Mouse (Mus musculus) bone marrow macrophage, adult 2 months (primary cell): ENCODE data around the gene Colq. TPM values are rescaled to one million over a fixed set of nuclear protein-coding genes. Genes with fewer than 3 reads are reported as not detected.
"Not testable (repeated sequence)": the region's sequence is repeated elsewhere in the genome, so short reads cannot be mapped to it uniquely, and the experiment has no call there.

ENCODE experiments used
- H3K27ac ChIP-seq: 2 replicates; pipeline ENCODE4 v1.5.1; 2012; ENCODE audit warnings: low read depth, low read length; ENCODE audit not compliant: insufficient read depth
- H3K4me1 ChIP-seq: 2 replicates; pipeline ENCODE4 v1.6.1; 2012; ENCODE audit warnings: low read length; ENCODE audit not compliant: control insufficient read depth, insufficient read depth
- H3K4me3 ChIP-seq: 2 replicates; pipeline ENCODE4 v1.5.1; 2012; ENCODE audit warnings: mild to moderate bottlenecking, low read length, moderate library complexity; ENCODE audit not compliant: insufficient read depth
- CTCF ChIP-seq: IDR thresholded peaks from 2 replicates; pipeline ENCODE4 v1.5.1; 2012; ENCODE audit warnings: low read depth, mild to moderate bottlenecking, low read length, moderate library complexity
- POLR2A ChIP-seq: IDR thresholded peaks from 2 replicates; pipeline ENCODE4 v1.6.1; 2012; ENCODE audit warnings: mild to moderate bottlenecking, low read depth, low read length, borderline replicate concordance
- polyA plus RNA-seq: library from polyadenylated mRNA; stranded (reverse); fragments of >200 nt; gene quantifications from 2 replicates; pipeline ENCODE4 v1.2.4, GENCODE M21; 2012; ENCODE audit not compliant: missing spikeins, insufficient read depth, insufficient read length

The Colq gene
- polyA plus RNA-seq, result not detected in 2 replicates

DNA sequence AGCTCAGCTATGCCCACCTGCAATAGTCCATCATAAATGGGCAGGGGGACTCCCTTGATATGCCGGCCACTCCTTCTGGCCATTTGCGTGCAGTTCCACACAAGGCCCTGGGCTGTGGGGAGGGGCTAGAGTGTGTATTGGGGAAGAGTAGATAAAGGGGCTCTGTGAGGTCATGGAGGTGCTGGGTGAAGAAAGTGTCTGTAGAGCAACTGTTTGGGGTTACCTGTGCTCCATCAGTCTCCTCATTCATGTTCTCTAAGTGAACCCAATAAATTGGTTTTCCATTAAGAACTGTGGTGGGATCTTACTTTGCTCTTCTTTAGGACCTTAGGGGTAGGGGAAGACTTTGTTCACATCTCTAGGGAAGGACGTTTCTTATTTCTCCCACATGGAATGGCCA lies at the start of gene Colq:
Colq (minus strand) TSS at position 101 of the 400 bp plus-strand sequence.
- no peak for TF ChIP-seq CTCF
- Histone ChIP-seq H3K27ac (no peak within 1 kb of the TSS), H3K4me1 (peaks cover 27% of the 10 kb centered on the region), H3K4me3 (no peak within 1 kb of the TSS)

DNA sequence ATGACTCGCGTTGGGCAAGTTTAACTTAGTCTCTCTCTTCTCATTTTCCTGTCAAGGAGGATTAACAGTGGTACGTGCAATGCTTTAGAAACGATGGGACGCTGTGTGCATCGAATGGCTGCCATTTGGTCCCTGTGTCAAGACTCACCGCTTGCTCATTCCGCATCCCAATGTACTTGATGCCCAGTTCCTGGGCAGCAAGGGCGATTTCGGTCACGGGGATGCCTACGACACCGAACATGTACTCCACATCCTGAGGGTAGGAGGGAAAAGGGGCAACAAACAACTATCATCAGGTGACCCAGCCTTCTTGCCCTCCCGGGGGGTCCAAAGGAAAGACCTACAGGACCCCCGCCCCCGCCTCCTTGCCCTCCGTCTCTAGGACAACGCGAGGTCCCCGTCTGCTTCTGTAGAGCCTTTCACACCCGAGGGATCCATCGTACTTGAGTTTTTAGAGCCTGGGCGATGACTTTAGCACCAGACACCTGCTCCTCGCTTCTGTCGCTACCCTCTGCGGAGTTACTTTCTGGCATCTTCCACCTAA lies 49.3 kb upstream of the Colq start, which contains the start of gene Gm49387:
Gm49387 (minus strand) TSS at position 533 of the 544 bp plus-strand sequence.
- TF ChIP-seq CTCF, result no peak
- TF ChIP-seq POLR2A, result no peak
- H3K27ac ChIP-seq, result peak within 1 kb of the TSS; percentile 81
- peaks cover 6% of the 10 kb centered on the region for H3K4me1 ChIP-seq
- H3K4me3 ChIP-seq, result peak within 1 kb of the TSS; percentile 83

DNA sequence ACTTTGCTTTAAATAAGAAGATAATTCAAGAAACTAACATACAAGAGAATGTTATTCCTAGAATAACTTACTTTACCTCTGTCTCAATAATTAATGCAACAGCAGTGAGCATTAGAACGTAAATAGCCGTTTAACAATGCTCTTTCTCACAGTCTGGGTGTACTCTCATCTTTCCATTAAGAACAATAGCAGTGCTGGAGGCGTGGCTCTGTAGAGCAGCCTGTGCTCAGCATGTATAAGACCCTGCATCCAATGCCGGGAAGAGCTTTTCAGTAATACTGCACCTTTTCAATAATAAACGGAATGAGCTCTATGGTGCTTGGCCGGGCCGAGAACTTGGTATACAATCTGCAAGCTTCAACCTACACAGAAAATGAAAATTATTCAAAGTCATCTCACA lies 39.5 kb upstream of the Colq start:
- Histone ChIP-seq H3K4me1 (no peaks in the 10 kb centered on the region), H3K4me3 (no peak overlapping the region), H3K27ac (no peak overlapping the region)
- TF ChIP-seq POLR2A, result no peak
- no peak for TF ChIP-seq CTCF

DNA sequence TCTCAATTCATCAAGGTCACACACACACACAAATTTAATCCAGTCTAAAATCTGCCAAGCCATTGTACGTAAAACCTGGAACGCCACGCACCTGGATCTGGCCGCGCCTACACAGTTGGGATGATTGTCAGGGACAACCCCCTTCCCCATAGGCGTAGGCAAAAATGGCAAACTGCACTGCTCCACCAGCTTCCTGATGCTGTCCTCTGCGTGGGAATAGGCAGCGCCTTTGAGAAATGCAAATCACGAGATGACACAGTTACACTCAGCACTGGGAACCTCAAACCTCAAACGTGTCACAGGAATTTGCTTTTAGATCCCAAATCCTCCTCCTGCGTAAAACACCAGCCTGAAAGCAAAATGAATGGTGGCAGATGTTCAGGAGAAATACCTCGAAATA lies 31.6 kb upstream of the Colq start:
- Histone ChIP-seq H3K4me3 (no peak overlapping the region), H3K27ac (no peak overlapping the region), H3K4me1 (0 out of 2 replicates have a peak, but pooled peaks cover 2% of the 10 kb centered on the region)
- TF ChIP-seq CTCF (no peak), POLR2A (no peak)

DNA sequence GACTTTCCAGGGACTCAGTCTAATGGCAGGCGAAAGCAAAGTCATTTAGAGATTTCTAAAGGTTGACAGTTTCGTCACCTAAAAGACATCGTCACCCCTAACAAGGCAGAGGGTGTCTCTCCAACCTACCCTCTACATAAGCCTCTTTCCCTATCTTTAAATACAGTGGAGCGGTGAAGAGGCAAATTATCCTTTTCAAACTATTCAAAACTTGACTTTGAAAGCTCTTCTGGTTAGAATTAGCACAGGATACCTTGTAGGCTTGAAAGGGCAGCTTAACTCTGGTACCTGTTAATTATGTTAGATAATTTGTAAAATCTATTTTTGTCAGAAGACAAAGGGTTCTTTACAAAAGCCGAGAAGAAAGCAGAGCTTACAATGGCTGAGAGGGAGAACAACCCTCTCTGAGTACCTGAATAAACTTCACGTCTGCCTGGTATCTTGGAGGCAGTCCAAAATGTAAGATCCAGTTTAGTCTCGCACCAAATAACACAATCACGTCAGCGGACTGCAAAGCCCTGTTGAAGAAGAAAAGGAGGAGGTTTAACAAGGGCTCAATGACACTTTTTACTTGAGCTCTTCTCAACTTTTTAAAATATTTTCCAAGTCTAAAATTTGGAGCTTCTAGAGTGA lies 29.6 kb upstream of the Colq start:
- Histone ChIP-seq H3K4me3 (no peak overlapping the region), H3K4me1 (0 out of 2 replicates have a peak, but pooled peaks cover 2% of the 10 kb centered on the region), H3K27ac (no peak overlapping the region)
- no peak for TF ChIP-seq CTCF

DNA sequence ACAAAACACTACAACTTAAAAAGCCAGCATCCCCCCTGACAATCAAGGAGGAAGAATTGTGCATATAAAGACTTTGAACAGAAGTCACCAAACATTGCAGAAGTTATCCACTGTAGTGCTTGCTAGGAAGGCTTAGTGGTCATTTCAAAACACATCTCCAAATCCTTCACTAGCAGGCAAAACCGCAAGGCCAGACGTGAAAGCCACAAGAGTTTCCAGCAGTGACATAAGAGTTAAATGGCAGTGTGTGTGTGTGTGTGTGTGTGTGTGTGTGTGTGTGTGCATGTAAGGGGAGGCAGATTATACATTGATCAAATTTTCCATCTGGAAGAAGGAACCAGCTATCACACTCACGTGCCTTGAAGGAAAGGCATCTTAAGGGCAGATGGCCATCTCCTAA lies 26.9 kb upstream of the Colq start:
- Histone ChIP-seq H3K4me3 (no peak overlapping the region), H3K27ac (no peak overlapping the region), H3K4me1 (peaks cover 2% of the 10 kb centered on the region)
- no peak for TF ChIP-seq CTCF
- TF ChIP-seq POLR2A, result no peak

DNA sequence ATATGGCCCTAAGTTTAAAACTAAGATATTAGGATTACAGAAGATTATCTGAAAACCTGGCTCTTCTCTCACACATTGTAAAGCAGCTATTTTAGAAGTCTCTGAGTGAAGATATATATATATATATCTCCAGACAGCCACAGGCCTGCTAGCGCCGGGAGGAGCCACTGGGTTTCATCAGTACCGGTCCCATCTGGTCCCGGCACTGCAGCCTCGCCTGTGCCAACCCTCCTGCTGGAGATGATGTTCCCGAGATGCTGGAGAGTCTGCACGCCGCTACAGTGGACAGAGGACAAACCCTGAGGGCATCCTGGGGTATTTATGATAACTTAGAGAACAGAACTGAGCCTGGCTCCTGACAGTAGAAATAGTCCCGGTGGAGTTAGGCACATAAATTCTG lies 26.1 kb upstream of the Colq start:
- Histone ChIP-seq H3K4me1 (peaks cover 2% of the 10 kb centered on the region), H3K4me3 (no peak overlapping the region), H3K27ac (no peak overlapping the region)
- TF ChIP-seq CTCF, result no peak
- no peak for TF ChIP-seq POLR2A

DNA sequence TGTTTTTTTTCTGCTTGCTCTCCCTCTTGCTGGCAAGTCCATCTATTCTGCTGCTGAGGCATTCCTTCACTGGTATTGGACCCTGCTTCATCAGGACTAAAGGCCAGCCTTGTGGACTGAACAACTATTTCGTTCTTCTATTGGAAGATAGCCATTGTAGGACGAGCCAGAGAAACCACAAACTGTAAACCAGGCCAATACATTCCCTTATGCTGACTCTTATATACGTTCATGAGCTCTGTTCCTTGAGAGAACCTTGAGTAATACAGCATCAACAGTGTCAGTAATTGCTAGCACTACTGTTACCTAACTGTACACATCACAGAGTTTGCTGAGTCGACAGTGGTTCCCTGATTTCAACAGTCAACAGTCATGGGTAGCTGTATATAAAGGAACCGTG lies 22.5 kb upstream of the Colq start:
- TF ChIP-seq POLR2A (no peak), CTCF (no peak)

DNA sequence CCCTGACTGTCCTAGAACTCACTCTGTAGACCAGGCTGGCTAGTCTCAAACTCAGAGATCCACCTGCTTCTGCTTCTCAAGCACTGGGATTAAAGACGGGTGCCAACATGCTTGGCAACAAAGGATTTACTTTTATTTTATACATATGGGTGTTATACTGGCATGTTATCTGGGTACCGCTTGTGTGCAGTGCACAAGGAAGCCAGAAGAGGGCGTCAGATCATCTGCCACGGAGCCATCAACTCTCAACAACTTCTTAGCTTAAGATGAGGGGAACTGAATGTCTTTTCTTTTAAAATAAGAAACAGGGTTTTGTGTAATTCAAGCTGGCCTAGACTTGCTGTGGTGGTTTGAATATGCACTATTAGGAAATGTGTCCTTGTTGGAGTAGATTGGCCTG lies 20.8 kb upstream of the Colq start:
- TF ChIP-seq CTCF, result no peak
- no peak for TF ChIP-seq POLR2A
- Histone ChIP-seq H3K27ac (no peak overlapping the region), H3K4me3 (no peak overlapping the region), H3K4me1 (peaks cover 9% of the 10 kb centered on the region)

More for the DNA sequence above, 22.5 kb upstream of the Colq start:
- Histone ChIP-seq H3K27ac (no peak overlapping the region), H3K4me3 (no peak overlapping the region), H3K4me1 (peaks cover 7% of the 10 kb centered on the region)

DNA sequence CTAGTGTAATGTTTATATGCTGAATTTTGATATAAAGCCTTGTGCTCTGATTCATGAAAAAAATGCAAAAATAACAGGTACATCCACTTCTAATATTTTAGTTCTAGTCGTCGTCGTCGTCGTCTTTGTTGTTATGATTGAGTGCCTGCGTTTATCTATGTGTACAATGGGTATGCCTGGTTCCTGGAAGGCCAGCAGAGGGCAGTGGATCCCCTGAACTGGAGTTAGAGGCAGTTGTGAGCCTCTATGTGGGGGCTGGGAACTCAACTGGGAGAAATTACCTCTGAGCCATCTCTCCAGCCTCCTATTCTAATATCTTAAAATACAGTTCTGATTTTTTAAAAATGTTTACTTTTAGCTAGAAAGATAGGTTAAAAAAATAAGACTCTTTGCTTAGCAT lies 14.4 kb upstream of the Colq start:
- TF ChIP-seq CTCF (peak; percentile 27; the same call in 1 of the 2 replicates), POLR2A (no peak)
- Histone ChIP-seq H3K27ac (no peak overlapping the region), H3K4me1 (peaks cover 9% of the 10 kb centered on the region), H3K4me3 (no peak overlapping the region)

DNA sequence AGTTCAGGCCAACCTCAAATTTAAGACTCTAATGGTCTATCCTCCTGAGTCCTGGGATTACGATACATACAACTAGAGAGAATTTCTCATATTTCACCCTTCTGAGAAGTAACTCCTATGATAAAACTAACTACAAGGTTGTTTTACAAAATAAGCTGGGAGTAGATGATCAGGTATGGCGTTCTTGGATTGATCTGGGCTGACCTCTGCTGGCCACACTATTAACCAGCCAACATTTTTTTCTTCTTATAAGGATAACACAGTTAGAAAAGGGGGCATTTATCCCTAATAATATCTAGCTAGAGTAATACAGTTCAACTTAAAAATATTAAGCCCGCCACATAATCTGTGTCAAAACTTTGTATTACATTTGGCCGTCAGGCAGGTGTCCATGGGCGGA lies 13.8 kb upstream of the Colq start:
- no peak for TF ChIP-seq POLR2A
- no peak for TF ChIP-seq CTCF
- no peak overlapping the region for H3K4me3 ChIP-seq
- H3K4me1 ChIP-seq, result peaks cover 9% of the 10 kb centered on the region
- no peak overlapping the region for H3K27ac ChIP-seq

DNA sequence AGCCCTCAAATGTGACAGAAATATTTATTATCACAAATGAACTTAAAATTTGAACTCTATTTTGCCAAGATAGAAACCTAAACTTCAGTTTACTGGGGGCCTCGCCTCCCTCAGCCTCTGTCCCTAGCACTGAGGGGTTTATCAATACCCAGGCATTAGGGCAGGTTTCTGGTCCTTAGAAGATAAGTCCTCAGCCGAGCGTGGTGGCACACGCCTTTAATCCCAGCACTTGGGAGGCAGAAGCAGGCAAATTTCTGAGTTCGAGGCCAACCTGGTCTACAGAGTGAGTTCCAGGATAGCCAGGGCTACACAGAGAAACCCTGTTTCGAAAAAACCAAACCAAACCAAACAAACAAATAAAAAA lies 11.5 kb upstream of the Colq start:
- H3K27ac ChIP-seq, H3K4me1 ChIP-seq, H3K4me3 ChIP-seq: not testable (repeated sequence)
